Comparison of ENCODE assay signal across 8 mouse cellular contexts in the genomic region with DNA sequence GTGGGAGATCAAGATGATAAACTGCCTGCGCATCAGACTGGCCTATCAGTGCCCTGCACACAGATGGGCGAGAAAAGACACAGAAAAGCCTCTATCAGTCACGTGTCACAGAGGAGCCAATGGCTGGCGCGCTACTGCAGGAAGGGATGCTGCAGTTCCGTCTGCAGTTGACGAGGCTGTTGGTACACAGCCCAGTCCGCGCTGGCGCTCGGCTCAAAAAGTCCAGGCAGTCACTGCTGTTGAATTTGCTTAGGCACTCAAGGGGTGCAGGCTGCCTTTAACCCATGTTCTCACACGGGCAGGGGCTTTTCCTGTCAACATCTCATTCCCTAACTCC.
DNase-seq lines count a peak whose midpoint lies in the region; ATAC-seq lines count a peak whose summit lies in the region.

No protein-coding gene starts in this region.

- no peak overlapping the region for H3K9ac ChIP-seq in kidney, embryonic 14.5 days (ENCODE audit: low read depth, low read length)
- H3K9ac ChIP-seq in embryonic facial prominence, embryonic 15.5 days = peak overlapping the region; percentile 15; the same call in 1 of the 2 replicates
- no peak overlapping the region for H3K9ac ChIP-seq in heart, embryonic 11.5 days (ENCODE audit: low read depth, low read length)
- H3K9ac ChIP-seq in liver, embryonic 12.5 days = no peak overlapping the region
- H3K9ac ChIP-seq in neural tube, embryonic 12.5 days = no peak overlapping the region

- H3K4me2 ChIP-seq in kidney, embryonic 14.5 days (replicated peaks; ENCODE audit: low read depth, low read length) = peak overlapping the region; percentile 51
- peak overlapping the region; percentile 56 for H3K4me2 ChIP-seq in embryonic facial prominence, embryonic 15.5 days (replicated peaks)
- H3K4me2 ChIP-seq in heart, embryonic 11.5 days = peak overlapping the region; percentile 61
- peak overlapping the region; percentile 46 for H3K4me2 ChIP-seq in liver, embryonic 12.5 days
- H3K4me2 ChIP-seq in neural tube, embryonic 12.5 days (replicated peaks) = peak overlapping the region; percentile 56

- H3K36me3 ChIP-seq in kidney, embryonic 14.5 days (ENCODE audit: control insufficient read depth, insufficient read depth, low read length) = no peaks in the 10 kb centered on the region
- H3K36me3 ChIP-seq in embryonic facial prominence, embryonic 15.5 days = no peaks in the 10 kb centered on the region
- H3K36me3 ChIP-seq in heart, embryonic 11.5 days (ENCODE audit: control insufficient read depth, insufficient read depth, low read length) = no peaks in the 10 kb centered on the region
- H3K36me3 ChIP-seq in liver, embryonic 12.5 days = no peaks in the 10 kb centered on the region
- H3K36me3 ChIP-seq in neural tube, embryonic 12.5 days = no peaks in the 10 kb centered on the region

- WGBS in kidney, embryonic 14.5 days = 4% methylated on average over 12 of the region's 12 CpGs
- 2% methylated on average over 12 of the region's 12 CpGs for WGBS in embryonic facial prominence, embryonic 15.5 days
- 2% methylated on average over 12 of the region's 12 CpGs for WGBS in heart, embryonic 11.5 days (ENCODE audit: insufficient replicate concordance)
- WGBS in liver, embryonic 12.5 days (ENCODE audit: insufficient replicate concordance) = 9% methylated on average over 12 of the region's 12 CpGs
- 1% methylated on average over 12 of the region's 12 CpGs for WGBS in neural tube, embryonic 12.5 days

- no peaks in the 10 kb centered on the region for H3K9me3 ChIP-seq in kidney, embryonic 14.5 days (ENCODE audit: control insufficient read depth, low read length)
- H3K9me3 ChIP-seq in embryonic facial prominence, embryonic 15.5 days (replicated peaks) = no peaks in the 10 kb centered on the region
- H3K9me3 ChIP-seq in heart, embryonic 11.5 days (replicated peaks; ENCODE audit: control insufficient read depth, low read length) = no peaks in the 10 kb centered on the region
- H3K9me3 ChIP-seq in liver, embryonic 12.5 days (replicated peaks) = no peaks in the 10 kb centered on the region
- H3K9me3 ChIP-seq in neural tube, embryonic 12.5 days = no peaks in the 10 kb centered on the region

- ATAC-seq in kidney, embryonic 14.5 days (ENCODE audit: low FRiP score, low TSS enrichment) = peak; percentile 100
- ATAC-seq in embryonic facial prominence, embryonic 15.5 days (ENCODE audit: insufficient number of reproducible peaks, low FRiP score, low TSS enrichment, low read depth) = peak; percentile 96
- peak; percentile 94 for ATAC-seq in heart, embryonic 11.5 days (replicated peaks; ENCODE audit: insufficient number of reproducible peaks, low FRiP score, low TSS enrichment)
- peak; percentile 64 for ATAC-seq in liver, embryonic 12.5 days
- peak; percentile 100 for ATAC-seq in neural tube, embryonic 12.5 days (ENCODE audit: low FRiP score, low read depth)

- DNase-seq in kidney, adult 9 months = no peak
- peak; percentile 3 to 32 for DNase-seq in kidney, postnatal 36 days
- peak; percentile 71 for DNase-seq in testis, postnatal 14 days (ENCODE audit: low spot score)

- H3K27me3 ChIP-seq in kidney, embryonic 14.5 days (ENCODE audit: control insufficient read depth, insufficient read depth, low read length) = no peaks in the 10 kb centered on the region
- H3K27me3 ChIP-seq in embryonic facial prominence, embryonic 15.5 days = no peaks in the 10 kb centered on the region
- H3K27me3 ChIP-seq in heart, embryonic 11.5 days (ENCODE audit: control insufficient read depth, insufficient read depth, low read length) = no peaks in the 10 kb centered on the region
- no peaks in the 10 kb centered on the region for H3K27me3 ChIP-seq in liver, embryonic 12.5 days (replicated peaks)
- H3K27me3 ChIP-seq in neural tube, embryonic 12.5 days (replicated peaks) = no peaks in the 10 kb centered on the region

- no peak overlapping the region for H3K27ac ChIP-seq in kidney, embryonic 14.5 days (ENCODE audit: low read depth, low read length)
- no peak overlapping the region for H3K27ac ChIP-seq in embryonic facial prominence, embryonic 15.5 days (replicated peaks)
- no peak overlapping the region for H3K27ac ChIP-seq in heart, embryonic 11.5 days (ENCODE audit: low read depth, low read length)
- no peak overlapping the region for H3K27ac ChIP-seq in liver, embryonic 12.5 days
- H3K27ac ChIP-seq in neural tube, embryonic 12.5 days = peak overlapping the region; percentile 37; the same call in 1 of the 2 replicates

- peak overlapping the region; percentile 34 for H3K4me3 ChIP-seq in kidney, embryonic 14.5 days (ENCODE audit: low read length)
- H3K4me3 ChIP-seq in embryonic facial prominence, embryonic 15.5 days (replicated peaks) = peak overlapping the region; percentile 42
- peak overlapping the region; percentile 35 for H3K4me3 ChIP-seq in heart, embryonic 11.5 days (ENCODE audit: low read depth, low read length)
- H3K4me3 ChIP-seq in liver, embryonic 12.5 days = no peak overlapping the region
- peak overlapping the region; percentile 9 for H3K4me3 ChIP-seq in neural tube, embryonic 12.5 days

- no peaks in the 10 kb centered on the region for H3K4me1 ChIP-seq in kidney, embryonic 14.5 days (ENCODE audit: control insufficient read depth, insufficient read depth, low read length)
- H3K4me1 ChIP-seq in embryonic facial prominence, embryonic 15.5 days = peaks cover 4% of the 10 kb centered on the region; the same call in 1 of the 2 replicates
- no peaks in the 10 kb centered on the region for H3K4me1 ChIP-seq in heart, embryonic 11.5 days (ENCODE audit: control insufficient read depth, insufficient read depth, low read length)
- no peaks in the 10 kb centered on the region for H3K4me1 ChIP-seq in liver, embryonic 12.5 days
- H3K4me1 ChIP-seq in neural tube, embryonic 12.5 days = peaks cover 8% of the 10 kb centered on the region; the same call in 1 of the 2 replicates
